ENCODE assay signal across 18 mouse cellular contexts in genomic region chr11:110985949-110986348, GRCm38 (mm10). TPM values are rescaled to one million over a fixed set of nuclear protein-coding genes. Genes with fewer than 3 reads are reported as not detected.
DNase-seq lines count a peak whose midpoint lies in the region; ATAC-seq lines count a peak whose summit lies in the region.
"Had no signal": no experiment of that assay in that cellular context is flagged by ENCODE, and none has a peak within 500 bp of the region (broad histone marks: within the 10 kb centered on the region; RNA-seq: fewer than 3 reads in every experiment).

No protein-coding gene starts in this region.

- no peaks in the 10 kb centered on the region for H3K9me3 ChIP-seq in midbrain, embryonic 10.5 days (replicated peaks)
- H3K9me3 ChIP-seq in midbrain, embryonic 16.5 days (replicated peaks; ENCODE audit: control insufficient read depth, low read length, poor library complexity, severe bottlenecking): no peaks in the 10 kb centered on the region
- H3K9me3 ChIP-seq in embryonic facial prominence, embryonic 10.5 days: no peaks in the 10 kb centered on the region
- H3K9me3 ChIP-seq: liver, embryonic 13.5 days; midbrain, embryonic 12.5 days; neural tube, embryonic 13.5 days had no signal

- ATAC-seq in midbrain, embryonic 16.5 days: no peak
- ATAC-seq in megakaryocyte, adult 5-6 weeks (ENCODE audit: poor library complexity, severe bottlenecking): 0 out of 2 replicates have a peak, but pooled peaks have one; percentile 12
- ATAC-seq: Patski had no signal

- intact Hi-C loops in heart, postnatal 14 days (cut with DNase I): no loop called here

- H3K36me3 ChIP-seq in midbrain, embryonic 10.5 days: no peaks in the 10 kb centered on the region
- no peaks in the 10 kb centered on the region for H3K36me3 ChIP-seq in midbrain, embryonic 16.5 days (ENCODE audit: control insufficient read depth, insufficient read depth, low read length)
- no peaks in the 10 kb centered on the region for H3K36me3 ChIP-seq in embryonic facial prominence, embryonic 10.5 days (replicated peaks)
- H3K36me3 ChIP-seq: liver, embryonic 13.5 days; midbrain, embryonic 12.5 days; neural tube, embryonic 13.5 days had no signal

- no peak overlapping the region for H3K9ac ChIP-seq in midbrain, embryonic 16.5 days (ENCODE audit: low read depth, low read length)
- H3K9ac ChIP-seq: liver, embryonic 13.5 days; midbrain, embryonic 12.5 days; neural tube, embryonic 13.5 days had no signal

- H3K4me2 ChIP-seq in midbrain, embryonic 16.5 days (ENCODE audit: low read length): no peak overlapping the region
- H3K4me2 ChIP-seq: liver, embryonic 13.5 days; midbrain, embryonic 12.5 days; neural tube, embryonic 13.5 days had no signal

- H3K4me3 ChIP-seq in midbrain, embryonic 10.5 days: no peak overlapping the region
- no peak overlapping the region for H3K4me3 ChIP-seq in midbrain, embryonic 16.5 days (ENCODE audit: low read depth, low read length)
- H3K4me3 ChIP-seq in embryonic facial prominence, embryonic 10.5 days: no peak overlapping the region
- H3K4me3 ChIP-seq: layer of hippocampus, adult 2 months; liver, embryonic 13.5 days; midbrain, embryonic 12.5 days; neural tube, embryonic 13.5 days had no signal

- WGBS in midbrain, embryonic 10.5 days: 54% methylated on average over 3 of the region's 3 CpGs
- WGBS in midbrain, embryonic 16.5 days: 43% methylated on average over 3 of the region's 3 CpGs
- WGBS in embryonic facial prominence, embryonic 10.5 days: 39% methylated on average over 3 of the region's 3 CpGs

- H3K27me3 ChIP-seq in midbrain, embryonic 10.5 days (ENCODE audit: low read depth, poor library complexity, severe bottlenecking): no peaks in the 10 kb centered on the region
- no peaks in the 10 kb centered on the region for H3K27me3 ChIP-seq in midbrain, embryonic 16.5 days (ENCODE audit: control insufficient read depth, insufficient read depth, low read depth, low read length)
- no peaks in the 10 kb centered on the region for H3K27me3 ChIP-seq in embryonic facial prominence, embryonic 10.5 days (replicated peaks; ENCODE audit: low read depth, poor library complexity, severe bottlenecking)
- H3K27me3 ChIP-seq: liver, embryonic 13.5 days; midbrain, embryonic 12.5 days; neural tube, embryonic 13.5 days; Patski had no signal

- 0 out of 2 replicates have a peak overlapping the region, but pooled peaks have one; percentile 42 for H3K27ac ChIP-seq in midbrain, embryonic 10.5 days (replicated peaks)
- no peak overlapping the region for H3K27ac ChIP-seq in midbrain, embryonic 16.5 days (ENCODE audit: low read length)
- H3K27ac ChIP-seq in embryonic facial prominence, embryonic 10.5 days (replicated peaks): peak overlapping the region; percentile 57; the same call in 1 of the 2 replicates
- H3K27ac ChIP-seq: layer of hippocampus, adult 2 months; liver, embryonic 13.5 days; midbrain, embryonic 12.5 days; neural tube, embryonic 13.5 days had no signal

- DNase-seq in heart, adult 11 months: peak; percentile 92
- no peak for DNase-seq in heart, postnatal 14 days
- DNase-seq in midbrain, embryonic 10.5 days (ENCODE audit: low spot score): no peak
- DNase-seq in embryonic facial prominence, embryonic 10.5 days (ENCODE audit: low spot score): peak; percentile 32
- DNase-seq in frontal cortex, postnatal 14 days (ENCODE audit: low spot score in 2 of 2): no peak
- DNase-seq in right cerebral cortex, postnatal 4 days: no peak
- DNase-seq: B cell, adult 2 months; cerebellum, postnatal 14 days; heart, postnatal 4 days; liver, embryonic 13.5 days; thymus, postnatal 36 days had no signal

- no peaks in the 10 kb centered on the region for H3K4me1 ChIP-seq in midbrain, embryonic 10.5 days
- H3K4me1 ChIP-seq in midbrain, embryonic 16.5 days (ENCODE audit: control insufficient read depth, insufficient read depth, low read length): no peaks in the 10 kb centered on the region
- H3K4me1 ChIP-seq in embryonic facial prominence, embryonic 10.5 days: peaks cover 5% of the 10 kb centered on the region; the same call in 1 of the 2 replicates
- H3K4me1 ChIP-seq: liver, embryonic 13.5 days; midbrain, embryonic 12.5 days; neural tube, embryonic 13.5 days had no signal

RNA-seq across cellular contexts. Expression of gene Kcnj16, which starts 18.1 kb away (rescaled TPM):
- total RNA-seq in heart, postnatal 14 days (2021): under 1 TPM in 1 of 2 experiments, not detected in 1; 0.22 TPM
- 0.06 TPM in 1 of 2 replicates, not detected in the other for polyA plus RNA-seq in midbrain, embryonic 10.5 days (2016; fragmentation: Nextera tagmentation; extraction: Ambion mirVana)
- 1.4 and 1.8 TPM in 2 replicates for polyA plus RNA-seq in midbrain, embryonic 16.5 days (2015; fragmentation: Nextera tagmentation; extraction: Ambion mirVana)
- 0.15 and 0.27 TPM in 2 replicates for polyA plus RNA-seq in embryonic facial prominence, embryonic 10.5 days (2016; fragmentation: Nextera tagmentation; extraction: Ambion mirVana)
- not detected in 2 replicates for total RNA-seq in megakaryocyte, adult 5-6 weeks (2015)
- total RNA-seq in megakaryocyte, adult 5-6 weeks (2017): 0.12 TPM in 1 of 2 replicates, not detected in the other
- total RNA-seq: gastrocnemius, adult 8-10 months; heart, postnatal 4 days had no signal

Comparison
In these comparisons a context has a peak if more than half of its experiments do, and no peak if none do; other contexts are left out.
1. DNase-seq: peak in heart, adult 11 months (single experiment) and embryonic facial prominence, embryonic 10.5 days (single experiment); none in heart, postnatal 14 days (0 of 2), midbrain, embryonic 10.5 days (single experiment), frontal cortex, postnatal 14 days (0 of 2) and right cerebral cortex, postnatal 4 days (single experiment).